Mouse (Mus musculus) bone marrow, adult 2 months (tissue): ENCODE measurements around the gene Tm4sf4. TPM values are rescaled to one million over a fixed set of nuclear protein-coding genes. Genes with fewer than 3 reads are reported as not detected.

ENCODE experiments used
- H3K27ac ChIP-seq: fragments of 200-500 bp; 2 replicates; pipeline ENCODE4 v1.5.1; 2012; ENCODE audit warnings: low read depth, mild to moderate bottlenecking, control low read depth, inconsistent platforms, low read length; ENCODE audit not compliant: control insufficient read depth, poor library complexity, insufficient read depth
- H3K4me1 ChIP-seq: fragments of 200-500 bp; 2 replicates; pipeline ENCODE4 v1.6.1; 2011; ENCODE audit warnings: low read length; ENCODE audit not compliant: control insufficient read depth, insufficient read depth
- H3K4me3 ChIP-seq: fragments of 200-500 bp; replicated peaks from 2 replicates; pipeline ENCODE3; 2011; ENCODE audit warnings: mild to moderate bottlenecking, low read depth, low read length, control low read depth; ENCODE audit not compliant: control insufficient read depth
- CTCF ChIP-seq: fragments of 200-500 bp; IDR thresholded peaks from 2 replicates; pipeline ENCODE4 v1.5.1; 2011; ENCODE audit warnings: low read length, control low read depth; ENCODE audit not compliant: control insufficient read depth, insufficient read depth
- POLR2A ChIP-seq: fragments of 200-500 bp; IDR thresholded peaks from 2 replicates; pipeline ENCODE4 v1.6.1; 2011; ENCODE audit warnings: low read depth, mild to moderate bottlenecking, control low read depth, low read length, borderline replicate concordance; ENCODE audit not compliant: control insufficient read depth
- WGBS: fragments of 180-500 bp; shearing (Covaris S2); methylation state at CpG from one replicate; pipeline ENCODE4 v1.1.7; 2018; 5-methylcytosine and 5-hydroxymethylcytosine counted together
- polyA plus RNA-seq: library from polyadenylated mRNA; stranded (reverse); fragments of >200 nt; gene quantifications from 2 replicates; pipeline ENCODE4 v1.2.4, GENCODE M21; 2011; ENCODE audit warnings: low replicate concordance; ENCODE audit not compliant: missing spikeins, insufficient read depth, insufficient read length

The Tm4sf4 gene
- polyA plus RNA-seq, 1 experiment = not detected

DNA sequence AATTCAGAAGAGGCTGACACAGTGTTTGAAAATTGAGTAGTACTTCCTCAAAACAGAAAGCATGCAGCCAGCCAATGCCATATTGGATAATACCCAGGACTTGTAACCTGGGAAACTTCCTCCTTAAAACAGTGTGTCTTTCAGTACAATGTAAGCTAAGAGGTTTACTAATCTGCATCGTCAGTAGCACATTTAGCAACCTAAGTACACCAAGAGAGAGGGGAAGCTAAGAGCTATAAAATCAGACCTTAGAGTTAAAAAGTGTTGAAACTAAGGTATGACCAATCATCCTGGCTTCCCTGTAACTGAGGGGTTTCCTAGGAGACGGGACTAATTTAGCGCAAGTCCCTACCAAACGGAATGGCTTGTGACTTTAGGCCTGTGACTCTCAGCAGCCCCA is 61.0 kb downstream of the Tm4sf4 start:
- WGBS = 72% methylated on average over 4 of the region's 4 CpGs
- Histone ChIP-seq H3K4me3 (no peak overlapping the region), H3K27ac (no peak overlapping the region), H3K4me1 (no peaks in the 10 kb centered on the region)
- TF ChIP-seq CTCF (no peak), POLR2A (no peak)

DNA sequence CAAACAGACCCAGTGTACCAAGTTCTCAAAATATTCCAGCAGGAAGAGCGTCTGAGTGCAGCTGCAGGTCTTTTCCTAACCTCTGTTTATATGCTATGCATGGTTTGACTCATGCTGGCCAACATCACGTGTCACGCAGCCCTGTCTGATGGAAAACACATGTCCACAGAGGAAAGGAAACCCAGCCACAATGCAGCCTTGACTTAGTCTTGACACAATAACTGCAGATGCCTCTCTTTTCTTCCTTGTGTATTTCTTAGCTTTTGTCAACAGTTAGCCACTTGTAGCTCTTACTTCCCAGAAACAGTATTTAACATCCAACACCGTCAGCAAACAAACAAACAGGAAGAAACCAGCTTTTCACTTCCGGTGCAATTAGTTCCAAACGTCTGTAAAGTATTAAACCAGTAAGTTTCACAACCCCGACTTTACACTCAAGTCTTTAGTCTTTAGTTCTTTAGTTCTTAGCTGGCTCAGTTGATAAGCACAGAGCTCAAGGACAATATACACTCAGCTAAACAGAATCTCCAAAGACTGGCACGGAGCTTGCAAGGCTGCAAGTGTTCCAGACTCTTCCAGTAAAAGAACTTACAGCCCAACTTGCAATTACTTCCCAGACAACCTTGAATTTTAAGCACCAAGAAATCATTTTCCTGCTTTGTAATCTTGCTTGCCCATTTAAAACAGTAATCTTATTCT is 62.5 kb downstream of the Tm4sf4 start:
- H3K4me1 ChIP-seq = no peaks in the 10 kb centered on the region

More for the DNA sequence above, 62.5 kb downstream of the Tm4sf4 start:
- no peak for TF ChIP-seq CTCF
- TF ChIP-seq POLR2A = no peak
- Histone ChIP-seq H3K4me3 (no peak overlapping the region), H3K27ac (no peak overlapping the region)
- WGBS = 38% methylated on average over 8 of the region's 8 CpGs

Other genes with a start within 250 kb of the Tm4sf4 start
- gene Tm4sf1, start 123.3 kb upstream of the Tm4sf4 start, polyA plus RNA-seq = 1.6 and 8.9 TPM in 2 replicates
- gene Wwtr1, start 150.6 kb downstream of the Tm4sf4 start, polyA plus RNA-seq = 1.3 and 4.0 TPM in 2 replicates
- 21.8 and 22.2 TPM in 2 replicates for gene Commd2, start 226.4 kb downstream of the Tm4sf4 start, polyA plus RNA-seq